11 mouse cellular contexts compared by ENCODE assay signal in the genomic region with DNA sequence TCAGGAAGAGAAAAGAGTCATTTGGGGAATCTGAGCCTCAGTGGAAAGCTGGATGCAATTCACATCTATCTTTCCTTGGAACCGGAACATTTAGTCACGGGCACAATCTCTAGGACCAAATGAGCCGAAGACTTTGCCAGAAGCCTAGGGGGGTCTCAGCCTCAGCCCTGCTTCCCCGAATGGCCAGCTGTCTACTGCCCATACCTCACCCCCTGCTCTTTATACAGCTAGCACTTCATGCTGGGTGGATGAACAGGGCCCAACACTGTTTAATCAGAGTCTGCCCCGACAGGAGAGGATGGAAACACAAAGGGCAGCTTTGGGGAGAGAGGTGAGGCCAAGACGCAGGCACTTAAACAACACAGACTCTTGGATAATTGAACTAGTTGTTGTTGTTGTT. TPM values are rescaled to one million over a fixed set of nuclear protein-coding genes. Genes with fewer than 3 reads are reported as not detected.
DNase-seq lines count a peak whose midpoint lies in the region; ATAC-seq lines count a peak whose summit lies in the region.
"Had no signal": no experiment of that assay in that cellular context is flagged by ENCODE, and none has a peak within 500 bp of the region (broad histone marks: within the 10 kb centered on the region; RNA-seq: fewer than 3 reads in every experiment).

No protein-coding gene starts in this region.

- no peak overlapping the region for H3K4me3 ChIP-seq in liver, embryonic 13.5 days (replicated peaks)
- no peak overlapping the region for H3K4me3 ChIP-seq in forebrain, embryonic 13.5 days
- no peak overlapping the region for H3K4me3 ChIP-seq in limb, embryonic 15.5 days
- H3K4me3 ChIP-seq: embryonic facial prominence, embryonic 15.5 days had no signal

- 77% methylated on average over 6 of the region's 6 CpGs for WGBS in liver, embryonic 13.5 days (ENCODE audit: insufficient replicate concordance)
- 21% methylated on average over 6 of the region's 6 CpGs for WGBS in forebrain, embryonic 13.5 days
- WGBS in limb, embryonic 15.5 days, result 61% methylated on average over 6 of the region's 6 CpGs

- H3K4me1 ChIP-seq in liver, embryonic 13.5 days (replicated peaks), result peaks cover 55% of the 10 kb centered on the region
- peaks cover 22% of the 10 kb centered on the region for H3K4me1 ChIP-seq in forebrain, embryonic 13.5 days
- H3K4me1 ChIP-seq in limb, embryonic 15.5 days, result peaks cover 7% of the 10 kb centered on the region; the same call in 1 of the 2 replicates
- H3K4me1 ChIP-seq: embryonic facial prominence, embryonic 15.5 days had no signal

- H3K36me3 ChIP-seq in liver, embryonic 13.5 days, result no peaks in the 10 kb centered on the region; the same call in 1 of the 2 replicates
- peaks cover 31% of the 10 kb centered on the region for H3K36me3 ChIP-seq in forebrain, embryonic 13.5 days (ENCODE audit: poor library complexity, severe bottlenecking)
- peaks cover 21% of the 10 kb centered on the region for H3K36me3 ChIP-seq in limb, embryonic 15.5 days

- H3K9ac ChIP-seq in liver, embryonic 13.5 days, result no peak overlapping the region
- H3K9ac ChIP-seq in forebrain, embryonic 13.5 days, result no peak overlapping the region
- H3K9ac ChIP-seq in limb, embryonic 15.5 days, result no peak overlapping the region
- H3K9ac ChIP-seq: embryonic facial prominence, embryonic 15.5 days had no signal

- no peak for DNase-seq in liver, embryonic 13.5 days
- DNase-seq in liver, result no peak
- peak; percentile 37 for DNase-seq in retina, embryonic 14.5 days (ENCODE audit: low spot score)
- DNase-seq in kidney, postnatal 10 days, result no peak
- DNase-seq in gastrocnemius, postnatal 4 days (ENCODE audit: low spot score in 2 of 2), result no peak
- no peak for DNase-seq in layer of hippocampus, postnatal 14 days (ENCODE audit: low spot score in 2 of 2)
- DNase-seq: gastrocnemius, postnatal 14 days; heart, postnatal 36 days had no signal

- H3K4me2 ChIP-seq in liver, embryonic 13.5 days, result no peak overlapping the region
- no peak overlapping the region for H3K4me2 ChIP-seq in forebrain, embryonic 13.5 days
- no peak overlapping the region for H3K4me2 ChIP-seq in limb, embryonic 15.5 days
- H3K4me2 ChIP-seq: embryonic facial prominence, embryonic 15.5 days had no signal

- no peaks in the 10 kb centered on the region for H3K9me3 ChIP-seq in liver, embryonic 13.5 days (replicated peaks)
- no peaks in the 10 kb centered on the region for H3K9me3 ChIP-seq in forebrain, embryonic 13.5 days (replicated peaks)
- no peaks in the 10 kb centered on the region for H3K9me3 ChIP-seq in limb, embryonic 15.5 days
- H3K9me3 ChIP-seq: embryonic facial prominence, embryonic 15.5 days had no signal

- ATAC-seq in liver, embryonic 13.5 days (ENCODE audit: low read depth), result no peak
- 0 out of 2 replicates have a peak, but pooled peaks have one; percentile 41 for ATAC-seq in forebrain, embryonic 13.5 days
- no peak for ATAC-seq in limb, embryonic 15.5 days (ENCODE audit: insufficient number of reproducible peaks, low FRiP score, low TSS enrichment, low read depth)

- H3K27ac ChIP-seq in liver, embryonic 13.5 days, result peak overlapping the region; percentile 67
- peak overlapping the region; percentile 31; the same call in 1 of the 2 replicates for H3K27ac ChIP-seq in forebrain, embryonic 13.5 days
- 0 out of 2 replicates have a peak overlapping the region, but pooled peaks have one; percentile 18 for H3K27ac ChIP-seq in limb, embryonic 15.5 days
- H3K27ac ChIP-seq: embryonic facial prominence, embryonic 15.5 days had no signal

- H3K27me3 ChIP-seq in liver, embryonic 13.5 days, result no peaks in the 10 kb centered on the region
- H3K27me3 ChIP-seq in forebrain, embryonic 13.5 days, result no peaks in the 10 kb centered on the region
- H3K27me3 ChIP-seq in limb, embryonic 15.5 days, result no peaks in the 10 kb centered on the region
- H3K27me3 ChIP-seq: embryonic facial prominence, embryonic 15.5 days had no signal

RNA-seq across cellular contexts. Expression of a gene that starts 53.8 kb away (rescaled TPM):
- 4.6 and 5.5 TPM in 2 replicates for polyA plus RNA-seq in liver, embryonic 13.5 days (2015; fragmentation: Nextera tagmentation; extraction: Ambion mirVana)
- polyA plus RNA-seq in forebrain, embryonic 13.5 days (2015; fragmentation: Nextera tagmentation; extraction: Ambion mirVana), result 13.6 and 14.7 TPM in 2 replicates
- polyA plus RNA-seq in limb, embryonic 15.5 days (2015; fragmentation: Nextera tagmentation; extraction: Ambion mirVana), result 22.4 and 24.9 TPM in 2 replicates
- 10 to 100 TPM; 11.6 to 12.0 TPM for total RNA-seq in gastrocnemius, postnatal 4 days (2021)
- total RNA-seq in layer of hippocampus, postnatal 14 days (2021), result 10 to 100 TPM; 33.8 to 37.6 TPM
